Mouse (Mus musculus) c-Kit-positive CD71-positive TER-119-positive erythroid progenitor cells, embryonic 14.5 days (primary cell): ENCODE measurements around the gene Dctn3.
"Not testable (repeated sequence)": the region's sequence is repeated elsewhere in the genome, so short reads cannot be mapped to it uniquely, and the experiment has no call there.

Experiments used
- DNase-seq: peaks from one replicate; pipeline ENCODE4 v3.0.0-alpha.2; 2013; ENCODE audit warnings: low spot score

Gene Dctn3

GRCm38 (mm10) chr4:41737602-41738255, 14.8 kb upstream of the Dctn3 start:
- DNase-seq: peak; percentile 54

GRCm38 (mm10) chr4:41731052-41731765, 8.2 kb upstream of the Dctn3 start, which contains the start of gene Arid3c:
Gene Arid3c, minus strand, starts transcription at chr4:41731142.
- DNase-seq: no peak

- no peak for DNase-seq
These were observed 4.1 kb upstream of the Dctn3 start for GRCm38 (mm10) chr4:41726826-41727621.

- no peak for DNase-seq
These were observed 6.1 kb downstream of the Dctn3 start for GRCm38 (mm10) chr4:41716834-41717233.

- no peak for DNase-seq
These were observed 7.4 kb downstream of the Dctn3 start for GRCm38 (mm10) chr4:41715596-41715995.

GRCm38 (mm10) chr4:41715082-41715481, 7.9 kb downstream of the Dctn3 start:
- no peak for DNase-seq

- DNase-seq: peak; percentile 66
These were observed 8.7 kb downstream of the Dctn3 start for GRCm38 (mm10) chr4:41714276-41714675.

- DNase-seq: peak; percentile 84
These were observed 9.5 kb downstream of the Dctn3 start, which contains the start of gene Rpp25l for GRCm38 (mm10) chr4:41713197-41714067. Gene Rpp25l, minus strand, starts transcription at chr4:41713534.

- no peak for DNase-seq
These were observed 10.4 kb downstream of the Dctn3 start for GRCm38 (mm10) chr4:41712421-41713196.

- DNase-seq: no peak
These were observed 11.1 kb downstream of the Dctn3 start for GRCm38 (mm10) chr4:41711705-41712375.

- DNase-seq: no peak
These were observed 12.7 kb downstream of the Dctn3 start for GRCm38 (mm10) chr4:41710229-41710628.

GRCm38 (mm10) chr4:41708192-41708745, 14.7 kb downstream of the Dctn3 start:
- DNase-seq: peak; percentile 49

GRCm38 (mm10) chr4:41707011-41707535, 15.9 kb downstream of the Dctn3 start:
- DNase-seq: peak; percentile 42

GRCm38 (mm10) chr4:41705922-41706754, 16.8 kb downstream of the Dctn3 start:
- DNase-seq: no peak

- DNase-seq: no peak
These were observed 18.3 kb downstream of the Dctn3 start for GRCm38 (mm10) chr4:41704651-41705050.

- DNase-seq: not testable (repeated sequence)
These were observed 20.7 kb downstream of the Dctn3 start for GRCm38 (mm10) chr4:41702226-41702625.

- not testable (repeated sequence) for DNase-seq
These were observed 22.7 kb downstream of the Dctn3 start for GRCm38 (mm10) chr4:41700224-41700623.

- not testable (repeated sequence) for DNase-seq
These were observed 23.2 kb downstream of the Dctn3 start, which contains the start of gene Il11ra1 for GRCm38 (mm10) chr4:41699783-41700182. Gene Il11ra1, plus strand, starts transcription at chr4:41699989.
